In genomic region chr16:33979855-33980254, GRCm38 (mm10) we compare ENCODE assay signal across 22 mouse cellular contexts. TPM values are rescaled to one million over a fixed set of nuclear protein-coding genes. Genes with fewer than 3 reads are reported as not detected.
A peak's percentile ranks its signal among the peaks of the same experiment; 100 is the strongest.
DNase-seq lines count a peak whose midpoint lies in the region; ATAC-seq and TF ChIP-seq lines count a peak whose summit lies in the region.
"Had no signal": no experiment of that assay in that cellular context is flagged by ENCODE, and none has a peak within 500 bp of the region (broad histone marks: within the 10 kb centered on the region; RNA-seq: fewer than 3 reads in every experiment).

No protein-coding gene starts in this region.

- no peak overlapping the region for H3K27ac ChIP-seq in liver, adult 2 months (replicated peaks; ENCODE audit: insufficient read depth, low read depth, low read length)
- H3K27ac ChIP-seq in liver, embryonic 11.5 days (ENCODE audit: low read depth, low read length): no peak overlapping the region
- peak overlapping the region; percentile 70 for H3K27ac ChIP-seq in ES-Bruce4 (ENCODE audit: insufficient read depth, low read length)
- H3K27ac ChIP-seq in stomach, embryonic 14.5 days (ENCODE audit: low read length): no peak overlapping the region
- H3K27ac ChIP-seq in cerebellum, adult 2 months (ENCODE audit: insufficient read depth, low read length): no peak overlapping the region
- H3K27ac ChIP-seq: embryonic facial prominence, embryonic 15.5 days; forebrain, embryonic 15.5 days; heart, embryonic 10.5 days; hindbrain, embryonic 10.5 days; hindbrain, postnatal 0 days; limb, embryonic 10.5 days; liver, embryonic 13.5 days; midbrain, embryonic 12.5 days had no signal

- no peak for ATAC-seq in liver, embryonic 11.5 days (replicated peaks; ENCODE audit: low FRiP score)
- ATAC-seq in stomach, embryonic 14.5 days (ENCODE audit: insufficient number of reproducible peaks, insufficient read depth, low FRiP score, low read depth): peak; percentile 46; the same call in 1 of the 2 replicates
- ATAC-seq: forebrain, embryonic 15.5 days; hindbrain, postnatal 0 days had no signal

- no peak for TF ChIP-seq POLR2A in liver, adult 2 months (IDR thresholded peaks at IDR 0.05; ENCODE audit: extremely low read depth, insufficient read depth, low read length)
- no peak for TF ChIP-seq POLR2A in ES-Bruce4 (IDR thresholded peaks at IDR 0.05; ENCODE audit: insufficient read depth, low read length)
- TF ChIP-seq POLR2A in cerebellum, adult 2 months (IDR thresholded peaks at IDR 0.05; ENCODE audit: borderline replicate concordance, insufficient read depth, low read length): no peak

- peak; percentile 35 for DNase-seq in liver, adult 2 months (ENCODE audit: extremely low read depth, low read depth, low spot score)
- DNase-seq in liver, embryonic 11.5 days (ENCODE audit: low spot score): no peak
- peak; percentile 95 for DNase-seq in R1 (ENCODE audit: low read depth, low spot score)
- no peak for DNase-seq in cerebellum, postnatal 14 days
- DNase-seq in kidney, adult 8-10 months: no peak
- DNase-seq in cerebellum, adult 2 months: no peak
- DNase-seq: cerebellum, adult 11 months; cerebellum, postnatal 10 days; kidney, adult 11 months; kidney, postnatal 4 days; liver, embryonic 13.5 days; right cerebral cortex, postnatal 14 days; thymus, postnatal 14 days had no signal

- TF ChIP-seq EP300 in ES-Bruce4 (IDR thresholded peaks at IDR 0.05; ENCODE audit: insufficient read depth, low read depth, low read length): peak; percentile 59

- H3K4me1 ChIP-seq in liver, adult 2 months (ENCODE audit: control insufficient read depth, insufficient read depth, low read length): peaks cover 3% of the 10 kb centered on the region; the same call in 1 of the 2 replicates
- no peaks in the 10 kb centered on the region; the same call in 1 of the 2 replicates for H3K4me1 ChIP-seq in liver, embryonic 11.5 days (replicated peaks; ENCODE audit: control insufficient read depth, insufficient read depth, low read length)
- H3K4me1 ChIP-seq in ES-Bruce4 (ENCODE audit: control insufficient read depth, insufficient read depth, low read length): no peaks in the 10 kb centered on the region
- H3K4me1 ChIP-seq in stomach, embryonic 14.5 days (ENCODE audit: control insufficient read depth, insufficient read depth, low read length): peaks cover 3% of the 10 kb centered on the region
- no peaks in the 10 kb centered on the region for H3K4me1 ChIP-seq in cerebellum, adult 2 months (ENCODE audit: control insufficient read depth, insufficient read depth, low read length)
- H3K4me1 ChIP-seq: embryonic facial prominence, embryonic 15.5 days; forebrain, embryonic 15.5 days; heart, embryonic 10.5 days; limb, embryonic 10.5 days; liver, embryonic 13.5 days had no signal

- no peaks in the 10 kb centered on the region for H3K27me3 ChIP-seq in liver, adult 2 months (ENCODE audit: control insufficient read depth, insufficient read depth, low read length)
- no peaks in the 10 kb centered on the region for H3K27me3 ChIP-seq in liver, embryonic 11.5 days (replicated peaks; ENCODE audit: control insufficient read depth, insufficient read depth, low read length)
- H3K27me3 ChIP-seq in ES-Bruce4 (ENCODE audit: control insufficient read depth, insufficient read depth, low read length, poor library complexity, severe bottlenecking): no peaks in the 10 kb centered on the region
- no peaks in the 10 kb centered on the region for H3K27me3 ChIP-seq in stomach, embryonic 14.5 days (ENCODE audit: control insufficient read depth, insufficient read depth, low read length)
- H3K27me3 ChIP-seq in cerebellum, adult 2 months (ENCODE audit: control insufficient read depth, insufficient read depth, low read length): no peaks in the 10 kb centered on the region
- H3K27me3 ChIP-seq: embryonic facial prominence, embryonic 15.5 days; forebrain, embryonic 15.5 days; liver, embryonic 13.5 days; midbrain, embryonic 12.5 days had no signal

- H3K9ac ChIP-seq in liver, adult 2 months (ENCODE audit: low read depth, low read length): no peak overlapping the region
- H3K9ac ChIP-seq in liver, embryonic 11.5 days (ENCODE audit: low read depth, low read length): no peak overlapping the region
- H3K9ac ChIP-seq in ES-Bruce4 (ENCODE audit: low read depth, poor library complexity, severe bottlenecking): no peak overlapping the region
- no peak overlapping the region for H3K9ac ChIP-seq in stomach, embryonic 14.5 days (replicated peaks; ENCODE audit: low read depth, low read length)
- H3K9ac ChIP-seq: embryonic facial prominence, embryonic 15.5 days; forebrain, embryonic 15.5 days; liver, embryonic 13.5 days; midbrain, embryonic 12.5 days had no signal

- H3K79me2 ChIP-seq in liver, adult 2 months (ENCODE audit: control insufficient read depth, insufficient read depth, low read length): no peaks in the 10 kb centered on the region

- WGBS in liver, adult 2 months: 36% methylated on average over 2 of the region's 2 CpGs
- WGBS in liver, embryonic 11.5 days: 62% methylated on average over 2 of the region's 2 CpGs
- WGBS in stomach, embryonic 14.5 days: 31% methylated on average over 2 of the region's 2 CpGs
- WGBS in cerebellum, adult 2 months: 75% methylated on average over 2 of the region's 2 CpGs

- no peak overlapping the region for H3K4me2 ChIP-seq in liver, embryonic 11.5 days
- H3K4me2 ChIP-seq in stomach, embryonic 14.5 days (replicated peaks; ENCODE audit: low read depth, low read length): no peak overlapping the region
- H3K4me2 ChIP-seq: embryonic facial prominence, embryonic 15.5 days; forebrain, embryonic 15.5 days; liver, embryonic 13.5 days; midbrain, embryonic 12.5 days had no signal

- H3K36me3 ChIP-seq in liver, adult 2 months (ENCODE audit: control insufficient read depth, insufficient read depth, low read length): no peaks in the 10 kb centered on the region
- H3K36me3 ChIP-seq in liver, embryonic 11.5 days (ENCODE audit: control insufficient read depth, insufficient read depth, low read length): no peaks in the 10 kb centered on the region
- no peaks in the 10 kb centered on the region for H3K36me3 ChIP-seq in ES-Bruce4 (ENCODE audit: control insufficient read depth, insufficient read depth, low read length, poor library complexity, severe bottlenecking)
- no peaks in the 10 kb centered on the region for H3K36me3 ChIP-seq in stomach, embryonic 14.5 days (ENCODE audit: control insufficient read depth, insufficient read depth, low read length)
- H3K36me3 ChIP-seq: embryonic facial prominence, embryonic 15.5 days; heart, embryonic 10.5 days; limb, embryonic 10.5 days; liver, embryonic 13.5 days had no signal

- no peak overlapping the region for H3K4me3 ChIP-seq in liver, adult 2 months (ENCODE audit: insufficient read depth, low read depth, low read length)
- H3K4me3 ChIP-seq in liver, embryonic 11.5 days (ENCODE audit: low read depth, low read length): no peak overlapping the region
- no peak overlapping the region for H3K4me3 ChIP-seq in ES-Bruce4 (ENCODE audit: low read depth, low read length)
- H3K4me3 ChIP-seq in stomach, embryonic 14.5 days (ENCODE audit: low read depth, low read length): no peak overlapping the region
- H3K4me3 ChIP-seq in cerebellum, adult 2 months (replicated peaks; ENCODE audit: insufficient read depth, low read depth, low read length): no peak overlapping the region
- H3K4me3 ChIP-seq: embryonic facial prominence, embryonic 15.5 days; forebrain, embryonic 15.5 days; heart, embryonic 10.5 days; hindbrain, embryonic 10.5 days; limb, embryonic 10.5 days; liver, embryonic 13.5 days; midbrain, embryonic 12.5 days had no signal

- TF ChIP-seq CTCF in liver, adult 2 months (IDR thresholded peaks at IDR 0.05; ENCODE audit: low read depth, low read length): no peak
- no peak for TF ChIP-seq CTCF in ES-Bruce4 (IDR thresholded peaks at IDR 0.05; ENCODE audit: low read depth, low read length)
- TF ChIP-seq CTCF in cerebellum, adult 2 months (IDR thresholded peaks at IDR 0.05; ENCODE audit: borderline replicate concordance, insufficient read depth, low read depth, low read length): no peak

- H3K9me3 ChIP-seq in liver, embryonic 11.5 days (ENCODE audit: control insufficient read depth, low read length): no peaks in the 10 kb centered on the region
- peaks cover 17% of the 10 kb centered on the region for H3K9me3 ChIP-seq in ES-Bruce4 (replicated peaks; ENCODE audit: control insufficient read depth, insufficient read depth, low read length, poor library complexity, severe bottlenecking)
- H3K9me3 ChIP-seq in stomach, embryonic 14.5 days (ENCODE audit: control insufficient read depth, low read depth, low read length): no peaks in the 10 kb centered on the region
- H3K9me3 ChIP-seq: embryonic facial prominence, embryonic 15.5 days; forebrain, embryonic 15.5 days; heart, embryonic 10.5 days; hindbrain, embryonic 10.5 days; limb, embryonic 10.5 days; liver, embryonic 13.5 days had no signal

RNA-seq across cellular contexts. Expression of gene Umps, which starts 13.0 kb away (rescaled TPM):
- 25.4 and 26.5 TPM in 2 replicates for total RNA-seq in liver, adult 2 months (2014; rRNA removed)
- 12.9 and 14.9 TPM in 2 replicates for polyA plus RNA-seq in liver, adult 2 months (2012; rRNA removed)
- 104 and 110 TPM in 2 replicates for polyA plus RNA-seq in liver, embryonic 11.5 days (2014; fragmentation: Nextera tagmentation; extraction: Ambion mirVana)
- polyA plus RNA-seq in ES-Bruce4 (2011; ENCODE audit: insufficient read depth, insufficient read length, low read depth, missing spikeins): 48.6 and 51.6 TPM in 2 replicates
- 62.9 and 65.7 TPM in 2 replicates for polyA plus RNA-seq in stomach, embryonic 14.5 days (2014; fragmentation: Nextera tagmentation; extraction: Ambion mirVana)
- polyA plus RNA-seq in cerebellum, adult 2 months (2012; rRNA removed): 12.5 and 12.7 TPM in 2 replicates

Comparison
In these comparisons a context has a peak if more than half of its experiments do, and no peak if none do; other contexts are left out.
1. DNase-seq: peak in liver, adult 2 months (single experiment) and R1 (single experiment); none in liver, embryonic 11.5 days (single experiment), cerebellum, postnatal 14 days (0 of 2), kidney, adult 8-10 months (0 of 2) and cerebellum, adult 2 months (0 of 2).